Mouse (Mus musculus): ENCODE data around the gene Zfp791. TPM values are rescaled to one million over a fixed set of nuclear protein-coding genes. Genes with fewer than 3 reads are reported as not detected.

Zfp791 gene
- polyA plus RNA-seq, 1 experiment from 2014 or later = 4.2 TPM

DNA sequence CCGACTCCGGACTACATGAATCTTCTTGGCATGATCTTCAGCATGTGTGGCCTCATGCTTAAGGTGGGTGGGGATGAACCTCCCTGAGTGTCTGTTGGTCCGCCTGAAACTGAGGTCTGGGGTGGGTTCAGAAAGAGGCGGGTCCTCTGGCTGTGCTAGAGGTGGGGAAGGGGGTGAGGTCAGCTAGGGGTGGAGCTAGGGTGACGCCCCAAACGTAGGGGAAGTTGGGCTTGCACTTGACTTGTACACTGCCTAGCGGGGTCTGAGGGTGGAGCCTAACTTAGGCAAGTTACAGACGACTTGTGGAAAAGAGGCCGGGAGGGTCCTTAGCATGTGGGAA is 41.7 kb downstream of the Zfp791 start, which contains the start of gene Wdr83:
TSS of gene Wdr83 (minus strand) at position 91 of the 340 bp plus-strand sequence.
- WGBS = 2% methylated on average over 9 of the region's 9 CpGs
- peak; percentile 20 for ATAC-seq (ENCODE audit: low FRiP score)

DNA sequence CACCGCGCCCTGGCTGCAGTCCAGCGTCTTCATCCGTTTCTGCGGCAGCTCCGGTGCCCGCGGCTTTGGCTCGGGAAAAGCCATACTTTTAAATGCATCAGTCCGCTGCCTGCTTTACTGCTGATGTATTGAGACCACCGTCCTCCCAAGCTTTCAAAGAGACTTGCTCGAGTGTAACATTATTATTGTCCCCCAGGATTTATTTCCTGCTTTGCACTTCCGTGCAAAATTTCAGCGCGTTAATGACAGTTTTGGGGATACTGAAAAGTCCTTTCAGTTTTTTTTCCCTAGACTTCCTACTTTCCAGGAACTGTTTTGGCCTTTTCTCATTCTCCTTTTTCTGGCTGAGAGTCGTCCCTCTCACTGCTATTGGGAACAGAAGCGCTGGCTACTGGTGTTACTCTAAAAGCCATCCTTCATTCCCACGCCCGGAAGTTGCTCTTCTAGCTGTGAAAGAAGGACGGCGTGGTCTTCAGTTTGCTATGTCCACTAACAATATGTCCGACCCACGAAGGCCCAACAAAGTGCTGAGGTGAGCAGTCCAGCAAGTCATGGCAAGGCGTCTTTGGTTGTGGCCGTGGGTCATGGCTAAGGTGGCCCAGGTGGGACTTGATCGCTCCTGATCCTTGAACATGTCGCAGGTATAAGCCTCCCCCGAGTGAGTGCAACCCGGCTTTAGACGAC is 42.2 kb downstream of the Zfp791 start, which contains the start of gene Wdr83os:
TSS of gene Wdr83os (plus strand) at position 209 of the 684 bp plus-strand sequence.
- under 1% methylated on average over 30 of the region's 30 CpGs for WGBS
- H3K9ac ChIP-seq (replicated peaks) = peak within 1 kb of the TSS; percentile 77

More for the DNA sequence above, 41.7 kb downstream of the Zfp791 start, which contains the start of gene Wdr83:
- Histone ChIP-seq H3K4me1 (peaks cover 45% of the 10 kb centered on the region), H3K36me3 (peaks cover 15% of the 10 kb centered on the region), H3K27me3 (replicated peaks) (no peaks in the 10 kb centered on the region), H3K4me3 (replicated peaks) (peak within 1 kb of the TSS; percentile 58), H3K4me2 (peak within 1 kb of the TSS; percentile 93), H3K9ac (replicated peaks) (peak within 1 kb of the TSS; percentile 77), H3K9me3 (replicated peaks) (no peaks in the 10 kb centered on the region), H3K27ac (replicated peaks) (peak within 1 kb of the TSS; percentile 75)

DNA sequence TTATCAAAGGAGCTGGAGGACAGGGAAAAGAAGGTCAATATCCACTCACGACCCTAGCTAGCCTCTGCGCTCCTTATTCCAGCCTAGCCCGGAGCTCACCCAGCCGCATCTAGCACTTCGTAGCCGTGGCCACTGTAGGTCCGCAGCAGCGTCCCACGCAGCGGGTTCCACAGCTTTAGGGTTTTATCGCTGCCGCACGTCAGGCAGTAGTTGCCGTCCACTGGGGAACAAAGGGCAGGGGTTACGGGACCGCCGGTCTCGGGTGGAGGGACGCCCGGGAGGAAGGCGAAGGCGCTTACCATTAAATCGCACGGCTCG is 42.7 kb downstream of the Zfp791 start:
- peak overlapping the region; percentile 75 for H3K27ac ChIP-seq (replicated peaks)
- H3K9ac ChIP-seq (replicated peaks) = peak overlapping the region; percentile 77
- under 1% methylated on average over 25 of the region's 25 CpGs for WGBS
- peaks cover 24% of the 10 kb centered on the region for H3K36me3 ChIP-seq
- no peak for ATAC-seq (ENCODE audit: low FRiP score)
- no peaks in the 10 kb centered on the region for H3K9me3 ChIP-seq (replicated peaks)
- peaks cover 45% of the 10 kb centered on the region for H3K4me1 ChIP-seq
- H3K4me3 ChIP-seq (replicated peaks) = peak overlapping the region; percentile 58
- H3K4me2 ChIP-seq = peak overlapping the region; percentile 93
- H3K27me3 ChIP-seq (replicated peaks) = no peaks in the 10 kb centered on the region

More for the DNA sequence above, 42.2 kb downstream of the Zfp791 start, which contains the start of gene Wdr83os:
- ATAC-seq (ENCODE audit: low FRiP score) = no peak; the same call in 1 of the 2 replicates
- no peaks in the 10 kb centered on the region for H3K27me3 ChIP-seq (replicated peaks)
- no peaks in the 10 kb centered on the region for H3K9me3 ChIP-seq (replicated peaks)
- peak within 1 kb of the TSS; percentile 75 for H3K27ac ChIP-seq (replicated peaks)
- peaks cover 45% of the 10 kb centered on the region for H3K4me1 ChIP-seq
- H3K4me3 ChIP-seq (replicated peaks) = peak within 1 kb of the TSS; percentile 58
- H3K36me3 ChIP-seq = peaks cover 19% of the 10 kb centered on the region
- peak within 1 kb of the TSS; percentile 93 for H3K4me2 ChIP-seq

- H3K36me3 ChIP-seq = peaks cover 40% of the 10 kb centered on the region
- no peaks in the 10 kb centered on the region for H3K27me3 ChIP-seq (replicated peaks)
- peaks cover 41% of the 10 kb centered on the region for H3K4me1 ChIP-seq
- H3K4me3 ChIP-seq (replicated peaks) = no peak overlapping the region
- WGBS = 0% methylated on average over 2 of the region's 2 CpGs
- no peak overlapping the region for H3K9ac ChIP-seq (replicated peaks)
- no peak overlapping the region for H3K4me2 ChIP-seq
- ATAC-seq (ENCODE audit: low FRiP score) = no peak
- H3K9me3 ChIP-seq (replicated peaks) = no peaks in the 10 kb centered on the region
- H3K27ac ChIP-seq (replicated peaks) = no peak overlapping the region
Observed at GRCm38 (mm10) chr8:85076993-85077392, 45.9 kb downstream of the Zfp791 start.

GRCm38 (mm10) chr8:85076001-85076400 is 46.9 kb downstream of the Zfp791 start:
- no peaks in the 10 kb centered on the region for H3K27me3 ChIP-seq (replicated peaks)
- no peak overlapping the region for H3K4me2 ChIP-seq
- no peak overlapping the region for H3K9ac ChIP-seq (replicated peaks)
- peaks cover 40% of the 10 kb centered on the region for H3K36me3 ChIP-seq
- ATAC-seq (ENCODE audit: low FRiP score) = no peak
- H3K4me1 ChIP-seq = peaks cover 37% of the 10 kb centered on the region
- WGBS = 78% methylated on average over 9 of the region's 9 CpGs
- no peak overlapping the region for H3K27ac ChIP-seq (replicated peaks)
- no peak overlapping the region for H3K4me3 ChIP-seq (replicated peaks)
- H3K9me3 ChIP-seq (replicated peaks) = no peaks in the 10 kb centered on the region

- ATAC-seq (ENCODE audit: low FRiP score) = no peak
- H3K9ac ChIP-seq (replicated peaks) = no peak overlapping the region; the same call in 1 of the 2 replicates
- peaks cover 40% of the 10 kb centered on the region for H3K36me3 ChIP-seq
- no peak overlapping the region for H3K27ac ChIP-seq (replicated peaks)
- no peak overlapping the region for H3K4me2 ChIP-seq
- H3K4me1 ChIP-seq = peaks cover 34% of the 10 kb centered on the region
- H3K27me3 ChIP-seq (replicated peaks) = no peaks in the 10 kb centered on the region
- 94% methylated on average over 10 of the region's 10 CpGs for WGBS
- no peak overlapping the region for H3K4me3 ChIP-seq (replicated peaks)
- H3K9me3 ChIP-seq (replicated peaks) = no peaks in the 10 kb centered on the region
Observed at GRCm38 (mm10) chr8:85074617-85075016, 48.3 kb downstream of the Zfp791 start.

DNA sequence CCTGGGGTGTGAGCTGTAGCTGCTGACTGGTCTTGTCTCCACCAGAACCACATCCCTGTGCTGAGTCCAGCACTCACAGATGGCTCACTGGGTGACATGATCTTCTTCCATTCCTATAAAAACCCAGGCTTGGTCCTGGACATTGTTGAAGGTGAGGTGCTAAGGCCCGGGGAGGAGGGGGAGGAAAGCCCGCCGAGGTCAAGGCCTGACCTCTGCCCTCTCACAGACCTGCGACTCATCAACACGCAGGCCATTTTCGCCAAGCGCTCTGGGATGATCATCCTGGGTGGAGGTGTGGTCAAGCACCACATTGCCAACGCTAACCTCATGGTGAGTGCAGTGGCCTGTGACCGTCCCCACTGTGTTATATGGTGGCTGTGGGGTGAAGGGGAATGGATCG is 48.7 kb downstream of the Zfp791 start:
- Histone ChIP-seq H3K4me2 (no peak overlapping the region), H3K9ac (replicated peaks) (no peak overlapping the region; the same call in 1 of the 2 replicates), H3K4me1 (peaks cover 30% of the 10 kb centered on the region), H3K27me3 (replicated peaks) (no peaks in the 10 kb centered on the region), H3K9me3 (replicated peaks) (no peaks in the 10 kb centered on the region), H3K4me3 (replicated peaks) (no peak overlapping the region), H3K36me3 (peaks cover 40% of the 10 kb centered on the region), H3K27ac (replicated peaks) (no peak overlapping the region)
- no peak for ATAC-seq (ENCODE audit: low FRiP score)
- WGBS = 90% methylated on average over 10 of the region's 10 CpGs

GRCm38 (mm10) chr8:85073041-85073612 is 49.8 kb downstream of the Zfp791 start:
- no peaks in the 10 kb centered on the region for H3K9me3 ChIP-seq (replicated peaks)
- H3K9ac ChIP-seq (replicated peaks) = no peak overlapping the region
- no peaks in the 10 kb centered on the region for H3K27me3 ChIP-seq (replicated peaks)
- no peak overlapping the region for H3K27ac ChIP-seq (replicated peaks)
- H3K36me3 ChIP-seq = peaks cover 40% of the 10 kb centered on the region
- H3K4me2 ChIP-seq = peak overlapping the region; percentile 71
- 95% methylated on average over 15 of the region's 15 CpGs for WGBS
- H3K4me1 ChIP-seq = peaks cover 24% of the 10 kb centered on the region
- peak overlapping the region; percentile 99 for H3K4me3 ChIP-seq (replicated peaks)
- ATAC-seq (ENCODE audit: low FRiP score) = no peak

DNA sequence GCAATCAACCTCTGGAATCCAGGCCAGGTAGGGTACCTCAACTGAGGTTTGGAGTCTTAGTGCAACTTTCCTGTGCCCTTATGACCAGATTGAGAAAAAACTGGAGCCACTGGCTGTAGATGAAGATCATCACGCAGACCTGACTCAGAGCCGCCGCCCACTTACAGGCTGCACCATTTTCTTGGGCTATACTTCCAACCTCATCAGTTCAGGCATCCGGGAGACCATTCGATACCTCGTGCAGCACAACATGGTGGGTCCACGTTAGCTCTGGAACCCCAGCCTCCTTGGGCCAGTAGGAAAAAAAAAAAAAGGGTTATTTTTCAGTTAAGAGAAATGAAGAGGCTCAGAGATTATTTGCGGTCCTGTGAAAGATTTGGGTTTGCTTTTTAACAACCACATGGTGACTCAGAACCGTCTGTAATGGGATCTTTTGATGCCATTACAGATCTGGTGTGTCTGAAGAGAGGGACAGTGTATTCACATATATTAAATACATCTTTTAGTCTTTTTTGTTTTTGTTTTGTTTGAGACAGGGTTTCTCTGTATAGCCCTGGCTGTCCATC is 50.4 kb downstream of the Zfp791 start:
- ATAC-seq (ENCODE audit: low FRiP score) = no peak
- H3K4me3 ChIP-seq (replicated peaks) = peak overlapping the region; percentile 99
- H3K9ac ChIP-seq (replicated peaks) = peak overlapping the region; percentile 89
- peak overlapping the region; percentile 71 for H3K4me2 ChIP-seq
- H3K27ac ChIP-seq (replicated peaks) = peak overlapping the region; percentile 94
- H3K27me3 ChIP-seq (replicated peaks) = no peaks in the 10 kb centered on the region
- peaks cover 47% of the 10 kb centered on the region for H3K36me3 ChIP-seq
- H3K4me1 ChIP-seq = peaks cover 24% of the 10 kb centered on the region
- 36% methylated on average over 9 of the region's 9 CpGs for WGBS
- no peaks in the 10 kb centered on the region for H3K9me3 ChIP-seq (replicated peaks)

- Histone ChIP-seq H3K4me3 (replicated peaks) (peak within 1 kb of the TSS; percentile 99), H3K27me3 (replicated peaks) (no peaks in the 10 kb centered on the region), H3K4me1 (peaks cover 24% of the 10 kb centered on the region), H3K27ac (replicated peaks) (peak within 1 kb of the TSS; percentile 94), H3K4me2 (peak within 1 kb of the TSS; percentile 71), H3K9me3 (replicated peaks) (no peaks in the 10 kb centered on the region), H3K36me3 (peaks cover 51% of the 10 kb centered on the region), H3K9ac (replicated peaks) (peak within 1 kb of the TSS; percentile 89)
- WGBS = under 1% methylated on average over 68 of the region's 68 CpGs
- peak; percentile 92 for ATAC-seq (ENCODE audit: low FRiP score)
Observed at GRCm38 (mm10) chr8:85071514-85072281, 51.2 kb downstream of the Zfp791 start, which contains the start of gene Dhps. Dhps (plus strand) TSS chr8:85071757.

DNA sequence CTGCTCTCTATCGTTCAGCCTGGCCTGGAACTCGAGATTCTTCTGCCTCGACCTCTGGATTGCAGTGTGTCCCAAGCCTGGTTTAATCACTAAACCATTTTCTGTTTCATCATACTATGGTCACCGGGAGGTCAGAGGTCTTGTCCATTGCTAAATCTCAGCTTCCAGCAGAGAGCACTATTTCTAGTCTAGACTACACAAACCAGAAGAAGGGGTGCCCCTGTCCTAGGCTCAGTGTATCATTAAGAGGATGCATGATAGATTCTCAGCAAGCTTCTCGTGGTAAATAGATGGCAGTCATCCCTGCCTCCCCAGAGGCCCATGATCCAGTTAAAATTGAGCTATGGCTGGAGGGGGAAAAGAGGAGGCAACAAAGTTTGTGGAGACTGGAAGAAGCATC is 51.9 kb downstream of the Zfp791 start:
- H3K9ac ChIP-seq (replicated peaks) = peak overlapping the region; percentile 89; the same call in 1 of the 2 replicates

More for the DNA sequence above, 51.9 kb downstream of the Zfp791 start:
- H3K4me1 ChIP-seq = peaks cover 21% of the 10 kb centered on the region
- peak overlapping the region; percentile 71 for H3K4me2 ChIP-seq
- H3K27me3 ChIP-seq (replicated peaks) = no peaks in the 10 kb centered on the region
- peak overlapping the region; percentile 99 for H3K4me3 ChIP-seq (replicated peaks)
- ATAC-seq (ENCODE audit: low FRiP score) = no peak
- no peaks in the 10 kb centered on the region for H3K9me3 ChIP-seq (replicated peaks)
- H3K36me3 ChIP-seq = peaks cover 51% of the 10 kb centered on the region
- peak overlapping the region; percentile 94 for H3K27ac ChIP-seq (replicated peaks)
- 76% methylated on average over 5 of the region's 5 CpGs for WGBS
